Mouse (Mus musculus) heart, adult 2 months (tissue): ENCODE results near the gene Cacna1a. TPM values are rescaled to one million over a fixed set of nuclear protein-coding genes. Genes with fewer than 3 reads are reported as not detected.

Source experiments
- DNase-seq, 2 experiments: peaks; one replicate each; pipeline ENCODE4 v3.0.0; 2021
- H3K27ac ChIP-seq: fragments of 200-600 bp; 2 replicates; pipeline ENCODE4 v1.8.1; 2022
- H3K27me3 ChIP-seq: fragments of 200-500 bp; 2 replicates; pipeline ENCODE4 v1.6.1; 2012; ENCODE audit warnings: mild to moderate bottlenecking, low read length, inconsistent platforms, mixed read lengths; ENCODE audit not compliant: control insufficient read depth, insufficient read depth
- H3K36me3 ChIP-seq: fragments of 200-500 bp; 2 replicates; pipeline ENCODE4 v1.6.1; 2012; ENCODE audit warnings: low read length, inconsistent platforms; ENCODE audit not compliant: control insufficient read depth, insufficient read depth
- H3K4me1 ChIP-seq: fragments of 200-500 bp; 2 replicates; pipeline ENCODE4 v1.6.1; 2011; ENCODE audit warnings: low read length; ENCODE audit not compliant: control insufficient read depth, insufficient read depth
- H3K4me3 ChIP-seq: fragments of 200-600 bp; 2 replicates; pipeline ENCODE4 v1.8.1; 2022
- H3K79me2 ChIP-seq: fragments of 200-500 bp; replicated peaks from 2 replicates; pipeline ENCODE4 v1.6.1; 2012; ENCODE audit warnings: mild to moderate bottlenecking, inconsistent platforms, low read length, moderate library complexity, mixed read lengths; ENCODE audit not compliant: control insufficient read depth, insufficient read depth
- H3K9ac ChIP-seq: fragments of 200-500 bp; 2 replicates; pipeline ENCODE4 v1.6.1; 2012; ENCODE audit warnings: low read depth, mild to moderate bottlenecking, control low read depth, inconsistent platforms, low read length, mixed read lengths
- CTCF ChIP-seq: fragments of 200-600 bp; IDR thresholded peaks from 2 replicates; pipeline ENCODE4 v1.8.1; 2022; ENCODE audit warnings: antibody characterized with exemption, mild to moderate bottlenecking, moderate library complexity
- EP300 ChIP-seq: fragments of 200-500 bp; IDR thresholded peaks from 2 replicates; pipeline ENCODE4 v1.6.1; 2011; ENCODE audit warnings: low read depth, low read length, control low read depth; ENCODE audit not compliant: insufficient read depth
- POLR2A ChIP-seq: fragments of 200-500 bp; IDR thresholded peaks from 2 replicates; pipeline ENCODE4 v1.6.1; 2011; ENCODE audit warnings: mild to moderate bottlenecking, low read depth, low read length, control low read depth; ENCODE audit not compliant: insufficient read depth
- WGBS: fragments of 180-500 bp; shearing (Covaris S2); methylation state at CpG from one replicate; pipeline ENCODE4 v1.1.7; 2018; 5-methylcytosine and 5-hydroxymethylcytosine counted together
- intact Hi-C: fragments of 180-260 bp; cut with DNase I; formaldehyde crosslinking; loops from one replicate; pipeline ENCODE4 v1.15.1; 2025
- polyA plus RNA-seq: library from polyadenylated mRNA; depleted of rRNA; stranded (reverse); fragments of >200 nt; gene quantifications from 2 replicates; pipeline ENCODE4 v1.2.3, GENCODE M21; 2012
- total RNA-seq, 2 experiments: library from RNA; stranded (reverse); gene quantifications; 2 replicates each; pipeline ENCODE4 v1.2.3; 2021

Gene Cacna1a
- total and polyA plus RNA-seq, 3 experiments: 2.5 to 4.4 (median 2.7) TPM

DNA sequence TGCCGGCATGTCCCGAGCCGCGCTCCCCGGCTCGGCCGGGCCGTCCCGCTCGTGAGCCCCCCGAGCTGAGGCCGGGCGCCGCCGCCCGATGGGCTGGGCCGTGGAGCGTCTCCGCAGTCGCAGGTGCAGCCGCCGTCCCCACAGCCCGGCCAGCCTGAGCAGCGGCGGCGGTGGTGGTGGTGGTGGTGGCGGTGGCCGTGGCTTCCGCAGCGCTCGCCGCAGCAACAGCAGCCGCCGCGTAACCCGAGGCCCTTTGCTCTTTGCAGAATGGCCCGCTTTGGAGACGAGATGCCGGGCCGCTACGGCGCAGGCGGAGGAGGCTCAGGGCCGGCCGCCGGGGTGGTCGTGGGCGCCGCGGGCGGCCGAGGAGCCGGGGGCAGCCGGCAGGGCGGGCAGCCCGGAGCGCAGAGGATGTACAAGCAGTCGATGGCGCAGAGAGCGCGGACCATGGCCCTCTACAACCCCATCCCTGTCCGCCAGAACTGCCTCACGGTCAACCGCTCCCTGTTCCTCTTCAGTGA lies 27.2 kb downstream of the Cacna1a start:
- H3K27me3 ChIP-seq: peaks cover 6% of the 10 kb centered on the region
- H3K4me1 ChIP-seq: no peaks in the 10 kb centered on the region
- H3K9ac ChIP-seq: peak overlapping the region; percentile 60
- no peak overlapping the region for H3K27ac ChIP-seq
- no peaks in the 10 kb centered on the region for H3K79me2 ChIP-seq
- DNase-seq: peak; percentile 27 to 42
- intact Hi-C loops: no loop called here
- 2% methylated on average over 62 of the region's 64 CpGs for WGBS
- H3K36me3 ChIP-seq: no peaks in the 10 kb centered on the region
- TF ChIP-seq POLR2A: no peak
- no peak for TF ChIP-seq EP300
- TF ChIP-seq CTCF: no peak
- H3K4me3 ChIP-seq: peak overlapping the region; percentile 61

DNA sequence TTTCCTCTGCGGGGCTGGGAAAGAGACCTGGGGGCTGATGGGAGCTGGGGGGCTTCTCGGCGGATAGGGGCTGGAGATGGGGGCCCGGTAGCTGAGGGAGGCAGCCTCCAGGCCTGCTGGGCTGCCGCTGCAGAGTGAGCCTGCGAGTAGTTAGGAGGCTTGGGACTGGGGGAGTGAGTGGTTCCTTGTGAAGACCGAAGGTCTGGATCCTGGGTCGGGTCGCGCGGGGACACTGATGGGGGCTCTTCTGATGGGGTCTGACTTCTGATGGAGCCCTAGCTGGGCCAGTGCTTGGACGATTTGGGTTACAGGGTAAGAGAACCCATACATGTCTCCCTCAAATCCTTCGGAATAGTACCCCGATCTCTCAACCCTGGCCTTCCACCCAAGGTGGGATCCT lies 27.8 kb downstream of the Cacna1a start:
- WGBS: 42% methylated on average over 14 of the region's 14 CpGs
- H3K27ac ChIP-seq: no peak overlapping the region
- H3K27me3 ChIP-seq: peaks cover 6% of the 10 kb centered on the region
- intact Hi-C loops: no loop called here
- no peaks in the 10 kb centered on the region for H3K36me3 ChIP-seq
- H3K4me3 ChIP-seq: no peak overlapping the region
- no peak for DNase-seq
- no peaks in the 10 kb centered on the region for H3K79me2 ChIP-seq
- no peak for TF ChIP-seq EP300
- TF ChIP-seq CTCF: no peak
- no peak for TF ChIP-seq POLR2A
- H3K4me1 ChIP-seq: no peaks in the 10 kb centered on the region
- H3K9ac ChIP-seq: no peak overlapping the region

DNA sequence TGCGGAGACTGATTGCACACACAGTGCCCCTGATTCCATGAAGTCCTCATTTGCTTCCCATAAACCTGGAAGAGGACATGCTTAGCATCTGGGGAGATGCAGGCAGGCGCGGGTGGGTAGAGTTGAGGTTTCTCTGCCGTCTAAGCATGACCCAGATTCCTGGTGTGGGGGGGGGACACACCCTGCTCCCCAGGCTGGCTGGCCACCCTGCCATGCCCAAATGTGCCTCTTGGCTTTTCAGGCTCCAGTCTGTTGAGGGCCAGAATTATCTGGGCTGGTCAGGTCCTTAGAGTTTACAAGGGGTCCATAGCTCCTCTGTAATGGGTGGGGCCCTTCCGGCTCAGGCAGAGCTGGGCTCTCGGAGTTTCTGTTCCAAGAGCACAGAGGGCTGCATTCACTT lies 28.7 kb downstream of the Cacna1a start:
- intact Hi-C loops: no loop called here
- no peaks in the 10 kb centered on the region for H3K79me2 ChIP-seq
- H3K27ac ChIP-seq: no peak overlapping the region
- TF ChIP-seq EP300 (no peak), POLR2A (no peak), CTCF (no peak)
- H3K27me3 ChIP-seq: peaks cover 6% of the 10 kb centered on the region
- H3K4me3 ChIP-seq: no peak overlapping the region
- H3K36me3 ChIP-seq: no peaks in the 10 kb centered on the region
- no peak overlapping the region for H3K9ac ChIP-seq
- 78% methylated on average over 6 of the region's 6 CpGs for WGBS
- no peak for DNase-seq
- H3K4me1 ChIP-seq: no peaks in the 10 kb centered on the region

DNA sequence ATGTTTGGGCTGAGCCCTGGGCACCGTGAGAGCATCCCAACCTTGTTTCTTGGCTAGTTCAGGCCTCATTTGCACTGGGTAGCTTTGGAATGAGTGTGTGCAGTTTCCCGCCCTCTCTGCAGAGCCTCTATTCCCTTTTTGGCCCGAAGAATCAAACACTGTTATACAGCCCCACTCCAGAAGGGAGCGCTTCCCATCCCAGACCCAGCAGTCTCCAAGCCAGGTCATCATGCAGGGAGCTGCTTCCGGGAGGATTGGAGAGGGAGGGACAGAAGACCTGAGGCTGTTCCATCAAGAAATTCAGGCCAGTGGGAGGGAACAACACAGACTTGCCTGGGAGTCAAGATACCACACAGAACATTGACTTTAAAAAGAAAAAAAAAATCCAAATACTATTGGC lies 29.6 kb downstream of the Cacna1a start:
- Histone ChIP-seq H3K4me3 (no peak overlapping the region), H3K79me2 (no peaks in the 10 kb centered on the region), H3K36me3 (no peaks in the 10 kb centered on the region), H3K4me1 (no peaks in the 10 kb centered on the region), H3K9ac (no peak overlapping the region), H3K27ac (no peak overlapping the region), H3K27me3 (peaks cover 6% of the 10 kb centered on the region)
- 54% methylated on average over 5 of the region's 5 CpGs for WGBS
- TF ChIP-seq CTCF (no peak), POLR2A (no peak), EP300 (no peak)
- intact Hi-C loops: no loop called here
- DNase-seq: peak in 1 of 2 experiments; percentile 13

DNA sequence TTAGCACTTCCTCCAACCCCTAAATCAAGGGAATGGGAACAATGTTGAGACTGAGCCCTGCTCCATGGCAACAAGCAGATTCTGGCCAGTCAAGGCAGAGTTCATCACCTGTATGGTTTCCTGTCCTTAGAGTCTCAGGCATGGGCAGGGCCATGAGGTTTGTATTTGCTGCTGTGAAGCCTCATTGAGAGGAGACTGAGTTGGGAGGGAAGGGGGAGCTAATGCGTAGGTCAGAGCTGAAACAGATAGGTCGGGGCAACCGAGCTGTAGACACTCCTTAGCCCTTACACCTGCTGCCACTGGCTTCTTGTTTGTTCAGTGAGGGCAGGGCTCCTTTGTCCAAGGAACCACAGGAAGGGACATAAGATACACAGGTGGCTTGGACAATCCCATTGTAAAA lies 36.2 kb downstream of the Cacna1a start:
- Histone ChIP-seq H3K27ac (no peak overlapping the region), H3K4me1 (no peaks in the 10 kb centered on the region), H3K9ac (no peak overlapping the region), H3K36me3 (no peaks in the 10 kb centered on the region), H3K27me3 (no peaks in the 10 kb centered on the region), H3K79me2 (no peaks in the 10 kb centered on the region), H3K4me3 (no peak overlapping the region)
- WGBS: 78% methylated on average over 3 of the region's 3 CpGs
- no peak for TF ChIP-seq POLR2A
- no peak for TF ChIP-seq EP300
- no peak for TF ChIP-seq CTCF
- no peak for DNase-seq
- intact Hi-C loops: loop anchor here (5.0 kb wide), 1 partner anchor 68 kb away; no protein-coding TSS in a partner anchor

DNA sequence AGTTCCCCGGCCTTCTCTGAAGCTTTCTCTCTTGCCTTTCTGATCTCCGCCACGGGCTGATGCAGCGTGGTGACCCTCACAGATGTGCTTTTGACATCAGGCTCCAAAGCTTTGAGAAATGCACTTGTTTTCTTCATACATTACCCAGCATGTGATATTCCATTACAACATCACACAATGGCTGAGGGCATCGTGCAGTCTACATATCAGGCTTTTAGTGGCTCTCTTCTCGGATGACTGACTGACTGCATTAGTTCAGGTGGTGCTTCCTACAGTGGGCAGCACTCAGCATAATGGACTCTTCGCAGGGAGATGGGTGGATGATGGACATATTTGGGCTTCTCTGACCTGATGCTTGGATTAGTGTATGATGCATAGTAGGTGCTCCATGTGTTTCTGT lies 37.8 kb downstream of the Cacna1a start:
- intact Hi-C loops: no loop called here

More for the DNA sequence above, 37.8 kb downstream of the Cacna1a start:
- TF ChIP-seq CTCF: no peak
- no peak for TF ChIP-seq POLR2A
- TF ChIP-seq EP300: no peak
- WGBS: 86% methylated on average over 7 of the region's 7 CpGs
- Histone ChIP-seq H3K79me2 (no peaks in the 10 kb centered on the region), H3K27ac (no peak overlapping the region), H3K4me3 (no peak overlapping the region), H3K36me3 (no peaks in the 10 kb centered on the region), H3K27me3 (no peaks in the 10 kb centered on the region; the same call in 1 of the 2 replicates), H3K9ac (no peak overlapping the region), H3K4me1 (no peaks in the 10 kb centered on the region)
- no peak for DNase-seq
